Mouse (Mus musculus) neural tube, embryonic 15.5 days (tissue): ENCODE measurements at regions not wholly inside any gene's neighbourhood (a gene's known extent, or its start where the extent isn't known, plus 50 kb on each side); places are given as distances from the start of the nearest gene placed in this dataset.

ENCODE experiments used
- ATAC-seq: fragments of 200-750 bp; cut with Nextera tagmentation; 2 replicates; pipeline ENCODE4 v1.8.0; 2017; ENCODE audit warnings: mild to moderate bottlenecking, moderate TSS enrichment, moderate library complexity; ENCODE audit not compliant: low FRiP score
- H3K27ac ChIP-seq: fragments of 300-500 bp; sonication (generic); replicated peaks from 2 replicates; pipeline ENCODE4 v1.5.1; 2015; ENCODE audit warnings: mild to moderate bottlenecking, inconsistent platforms
- H3K27me3 ChIP-seq: fragments of 300-500 bp; sonication (generic); replicated peaks from 2 replicates; pipeline ENCODE4 v1.6.1; 2015; ENCODE audit warnings: inconsistent platforms
- H3K36me3 ChIP-seq: fragments of 300-500 bp; sonication (generic); 2 replicates; pipeline ENCODE4 v1.6.1; 2015; ENCODE audit warnings: inconsistent platforms
- H3K4me1 ChIP-seq: fragments of 300-500 bp; sonication (generic); 2 replicates; pipeline ENCODE4 v1.6.1; 2015; ENCODE audit warnings: inconsistent platforms
- H3K4me2 ChIP-seq: fragments of 300-500 bp; sonication (generic); 2 replicates; pipeline ENCODE4 v1.6.1; 2015; ENCODE audit warnings: inconsistent platforms, mild to moderate bottlenecking, moderate library complexity
- H3K4me3 ChIP-seq: fragments of 300-500 bp; sonication (generic); replicated peaks from 2 replicates; pipeline ENCODE4 v1.5.1; 2015; ENCODE audit warnings: mild to moderate bottlenecking, inconsistent platforms
- H3K9ac ChIP-seq: fragments of 300-500 bp; sonication (generic); replicated peaks from 2 replicates; pipeline ENCODE4 v1.6.1; 2015; ENCODE audit warnings: mild to moderate bottlenecking, inconsistent platforms
- H3K9me3 ChIP-seq: fragments of 300-500 bp; sonication (generic); replicated peaks from 2 replicates; pipeline ENCODE4 v1.6.1; 2016; ENCODE audit warnings: inconsistent platforms
- WGBS: fragments of 180-500 bp; shearing (Covaris S2); methylation state at CpG from one replicate; pipeline ENCODE4 v1.1.7; 2015; ENCODE audit warnings: mixed read lengths; 5-methylcytosine and 5-hydroxymethylcytosine counted together

DNA sequence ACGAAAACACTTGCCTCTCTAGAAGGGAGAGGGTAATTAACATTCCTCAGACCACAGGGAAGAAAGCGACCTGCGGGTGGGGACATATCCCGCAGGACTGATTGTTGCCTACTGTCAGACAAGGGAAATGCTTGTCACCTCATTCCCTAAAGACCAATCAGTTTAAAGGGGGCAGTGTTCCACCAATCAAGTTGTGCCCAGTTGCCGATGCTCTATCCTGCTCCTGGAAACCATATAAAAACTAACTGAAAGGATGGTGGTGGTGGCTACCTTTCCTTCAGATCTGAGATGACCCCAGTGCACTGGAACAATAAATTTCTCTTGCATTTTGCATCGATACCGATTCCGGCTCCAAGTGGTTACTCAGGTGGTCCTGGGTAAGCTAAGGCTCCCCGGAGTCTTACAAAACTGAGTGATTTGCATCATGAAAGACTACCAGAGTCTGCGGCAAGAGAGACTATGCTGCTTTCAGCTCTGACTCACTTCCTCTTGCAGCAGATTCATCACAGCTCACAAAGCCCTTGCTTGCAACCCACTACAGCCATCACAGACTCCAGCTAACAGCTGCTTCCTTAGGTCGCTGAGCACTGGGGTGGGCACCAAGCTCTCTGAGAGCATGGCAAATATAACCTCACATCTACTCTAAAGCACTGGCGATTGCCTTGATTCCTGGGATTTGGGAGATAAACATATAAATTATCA is 533.7 kb upstream of the A830018L16Rik start:
- H3K27me3 ChIP-seq, result no peaks in the 10 kb centered on the region
- no peak for ATAC-seq
- no peak overlapping the region for H3K27ac ChIP-seq
- H3K4me3 ChIP-seq, result no peak overlapping the region
- 64% methylated on average over 12 of the region's 12 CpGs for WGBS
- H3K9ac ChIP-seq, result no peak overlapping the region
- H3K36me3 ChIP-seq, result no peaks in the 10 kb centered on the region
- no peaks in the 10 kb centered on the region for H3K9me3 ChIP-seq
- H3K4me2 ChIP-seq, result no peak overlapping the region; the same call in none of the 2 replicates
- H3K4me1 ChIP-seq, result no peaks in the 10 kb centered on the region

DNA sequence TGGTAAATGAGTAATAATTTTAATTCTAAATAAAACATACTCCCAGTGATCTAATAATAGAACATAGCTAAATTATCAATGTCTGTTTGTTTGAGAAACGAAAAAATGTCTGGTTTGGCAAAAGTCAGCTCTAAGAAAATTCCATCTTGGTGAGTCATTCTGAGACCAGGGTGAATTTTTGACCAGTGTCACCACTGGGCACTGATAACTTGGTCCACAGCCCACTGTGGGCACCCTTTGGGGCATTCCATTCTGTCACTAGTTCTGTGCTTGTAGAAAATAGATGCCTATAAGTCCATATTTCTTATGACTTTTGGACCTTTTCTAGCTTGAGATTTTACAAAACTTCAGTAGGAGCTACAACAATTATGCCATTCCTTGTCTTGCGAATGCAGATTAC is 515.1 kb upstream of the A830018L16Rik start:
- Histone ChIP-seq H3K9ac (no peak overlapping the region), H3K36me3 (no peaks in the 10 kb centered on the region), H3K4me1 (no peaks in the 10 kb centered on the region), H3K9me3 (no peaks in the 10 kb centered on the region), H3K4me3 (no peak overlapping the region), H3K27ac (no peak overlapping the region), H3K27me3 (no peaks in the 10 kb centered on the region), H3K4me2 (no peak overlapping the region)
- no peak for ATAC-seq
- WGBS, result 89% methylated on average over 2 of the region's 2 CpGs

DNA sequence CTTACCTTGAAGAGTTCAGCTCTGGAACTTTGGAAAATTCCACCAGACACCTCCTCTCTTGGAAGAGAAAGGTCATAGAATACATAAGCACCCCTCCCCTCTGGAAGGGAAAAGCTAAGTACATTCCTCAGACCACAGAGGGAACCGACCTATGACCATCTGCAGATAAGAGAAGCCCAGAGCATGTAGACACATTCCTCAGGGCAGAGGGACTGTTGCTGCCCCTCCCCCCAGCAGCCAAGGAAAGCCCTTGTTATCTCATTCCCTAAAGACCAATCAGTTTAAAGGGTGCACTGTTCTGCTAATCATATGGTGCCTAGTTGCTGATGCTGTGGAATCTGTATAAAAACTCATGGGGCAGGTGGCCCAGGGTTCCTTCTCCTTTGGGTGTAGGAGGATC is 511.2 kb upstream of the A830018L16Rik start:
- Histone ChIP-seq H3K36me3 (no peaks in the 10 kb centered on the region), H3K4me1 (no peaks in the 10 kb centered on the region), H3K4me2 (no peak overlapping the region), H3K27ac (no peak overlapping the region), H3K9ac (no peak overlapping the region), H3K9me3 (no peaks in the 10 kb centered on the region), H3K4me3 (no peak overlapping the region), H3K27me3 (no peaks in the 10 kb centered on the region)
- no peak for ATAC-seq
- 76% methylated on average over 1 of the region's 1 CpGs for whole genome bisulfite sequencing

DNA sequence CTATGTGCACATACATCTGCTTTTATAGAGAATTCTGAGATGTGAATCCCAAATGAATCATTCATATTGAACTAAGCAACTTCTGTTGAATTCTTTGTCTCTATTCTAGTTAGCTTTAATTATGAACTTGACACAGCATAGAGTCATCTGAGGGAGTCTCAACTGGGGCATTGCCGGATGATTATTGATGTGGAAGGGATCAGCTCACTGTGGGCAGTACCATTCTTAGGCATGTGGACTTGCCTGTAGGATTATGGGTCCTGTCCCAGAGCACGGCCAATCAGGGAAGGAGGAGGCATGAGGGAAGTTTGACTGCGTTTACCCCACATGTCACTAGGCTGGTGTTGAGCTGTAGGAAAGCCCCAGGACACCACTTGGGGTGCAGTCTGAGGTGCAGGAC is 493.9 kb upstream of the A830018L16Rik start:
- Histone ChIP-seq H3K27ac (no peak overlapping the region), H3K4me1 (no peaks in the 10 kb centered on the region), H3K36me3 (no peaks in the 10 kb centered on the region), H3K9me3 (no peaks in the 10 kb centered on the region), H3K4me3 (no peak overlapping the region), H3K27me3 (no peaks in the 10 kb centered on the region), H3K9ac (no peak overlapping the region), H3K4me2 (no peak overlapping the region)
- ATAC-seq, result no peak
- WGBS, result 97% methylated on average over 3 of the region's 3 CpGs

DNA sequence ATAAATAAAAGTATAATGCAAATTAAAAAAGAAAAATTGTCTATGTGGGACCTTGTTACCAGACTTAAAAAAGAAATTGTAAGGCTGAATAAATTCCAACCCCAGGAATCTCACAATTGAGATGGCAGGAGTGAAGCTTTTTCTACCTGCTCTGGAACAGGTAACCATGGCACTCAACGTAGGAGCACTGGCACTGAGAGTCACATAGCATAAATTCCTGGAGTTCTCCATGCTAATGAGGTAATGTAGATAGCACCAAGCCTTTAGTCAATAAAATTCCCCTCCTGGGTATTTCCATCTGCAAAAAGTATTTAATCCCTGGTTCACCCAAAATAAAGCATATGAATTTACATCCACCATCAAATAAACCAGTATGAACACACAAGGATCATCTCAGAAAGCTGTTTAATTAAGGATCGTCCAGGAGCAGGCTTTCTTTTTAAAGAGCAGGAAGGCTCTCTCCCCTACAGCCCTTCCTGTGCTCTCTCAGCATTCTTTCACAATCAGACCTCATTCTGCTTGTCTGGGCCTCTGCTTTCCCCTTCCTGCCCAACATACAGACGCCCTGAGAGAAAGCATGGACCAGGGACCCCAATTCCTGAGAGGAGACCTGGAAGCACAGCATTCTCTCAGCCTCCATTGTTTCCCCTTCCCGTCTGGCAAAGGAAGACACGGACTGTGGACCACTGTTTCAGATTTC is 481.4 kb upstream of the A830018L16Rik start:
- no peaks in the 10 kb centered on the region for H3K4me1 ChIP-seq
- H3K4me3 ChIP-seq, result no peak overlapping the region
- H3K4me2 ChIP-seq, result no peak overlapping the region
- no peaks in the 10 kb centered on the region for H3K36me3 ChIP-seq
- H3K9me3 ChIP-seq, result no peaks in the 10 kb centered on the region
- WGBS, result 69% methylated on average over 5 of the region's 5 CpGs
- no peak overlapping the region for H3K9ac ChIP-seq
- ATAC-seq, result no peak
- H3K27ac ChIP-seq, result no peak overlapping the region
- H3K27me3 ChIP-seq, result no peaks in the 10 kb centered on the region

DNA sequence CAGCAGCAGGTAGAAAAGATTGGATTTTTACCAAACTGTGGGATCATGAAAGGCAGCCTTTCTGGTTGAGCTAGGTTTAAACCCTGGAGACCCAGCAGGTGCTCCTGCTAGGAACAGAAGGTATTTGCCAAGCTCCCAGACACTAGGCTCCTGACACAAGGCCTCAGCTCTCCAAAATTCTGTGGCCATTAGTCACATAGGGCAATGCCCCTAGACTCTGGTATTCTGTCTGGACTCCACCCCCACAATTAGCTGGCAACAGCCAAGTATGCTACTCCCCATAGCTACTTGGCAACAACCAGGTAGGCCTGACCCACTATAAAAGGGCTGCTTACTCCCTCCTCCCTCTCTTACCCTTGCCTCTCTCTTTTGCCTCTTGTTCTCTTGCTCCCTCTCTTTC is 480.7 kb upstream of the A830018L16Rik start:
- Histone ChIP-seq H3K27ac (no peak overlapping the region), H3K36me3 (no peaks in the 10 kb centered on the region), H3K4me3 (no peak overlapping the region), H3K27me3 (no peaks in the 10 kb centered on the region), H3K9me3 (no peaks in the 10 kb centered on the region), H3K4me1 (no peaks in the 10 kb centered on the region), H3K4me2 (no peak overlapping the region), H3K9ac (no peak overlapping the region)
- no peak for ATAC-seq

DNA sequence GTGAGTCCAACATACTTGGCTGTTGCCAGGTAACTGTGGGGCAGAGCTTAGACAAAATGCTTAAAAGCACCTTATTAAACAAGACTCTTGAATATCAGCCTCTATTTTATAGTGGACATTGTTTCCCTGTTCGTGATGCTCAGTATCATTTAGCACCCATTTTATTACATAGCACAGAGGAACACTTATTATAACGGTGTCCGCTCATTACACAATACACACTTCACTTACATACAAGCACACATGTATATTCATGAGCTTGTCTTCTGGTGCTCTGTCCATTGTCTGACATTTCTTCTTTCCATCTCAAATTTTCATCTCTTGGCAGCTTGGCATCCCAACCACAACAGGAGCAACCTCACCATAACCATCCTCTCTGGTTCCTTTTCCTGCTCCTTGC is 475.5 kb upstream of the A830018L16Rik start:
- Histone ChIP-seq H3K36me3 (no peaks in the 10 kb centered on the region), H3K27me3 (no peaks in the 10 kb centered on the region), H3K9ac (no peak overlapping the region), H3K4me3 (no peak overlapping the region), H3K27ac (no peak overlapping the region), H3K9me3 (no peaks in the 10 kb centered on the region), H3K4me1 (no peaks in the 10 kb centered on the region), H3K4me2 (no peak overlapping the region)
- no peak for ATAC-seq
- WGBS, result 49% methylated on average over 3 of the region's 3 CpGs

DNA sequence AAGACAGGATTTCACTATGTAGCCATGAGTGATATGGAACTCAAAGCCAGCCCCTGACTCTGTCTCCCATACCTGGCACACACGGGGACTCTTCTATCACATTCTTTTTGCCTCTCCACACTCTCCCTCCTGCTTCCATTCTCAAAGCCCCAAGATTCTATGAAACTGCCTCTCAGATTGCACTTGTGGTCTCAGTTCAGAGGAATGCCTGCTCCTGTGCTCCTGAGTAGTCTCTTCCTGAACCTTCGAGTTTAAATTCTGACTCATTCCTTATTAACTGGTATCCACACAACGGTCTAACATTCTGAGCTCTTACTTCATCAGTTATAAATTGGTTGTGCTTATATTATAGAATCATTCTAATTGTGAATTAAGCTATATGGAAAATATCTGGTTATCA is 473.6 kb upstream of the A830018L16Rik start:
- no peak overlapping the region for H3K4me2 ChIP-seq
- H3K27me3 ChIP-seq, result no peaks in the 10 kb centered on the region
- no peak overlapping the region for H3K4me3 ChIP-seq
- ATAC-seq, result no peak
- H3K27ac ChIP-seq, result no peak overlapping the region
- no peaks in the 10 kb centered on the region for H3K36me3 ChIP-seq
- no peaks in the 10 kb centered on the region for H3K4me1 ChIP-seq
- no peak overlapping the region for H3K9ac ChIP-seq
- H3K9me3 ChIP-seq, result no peaks in the 10 kb centered on the region
- 88% methylated on average over 3 of the region's 3 CpGs for WGBS

DNA sequence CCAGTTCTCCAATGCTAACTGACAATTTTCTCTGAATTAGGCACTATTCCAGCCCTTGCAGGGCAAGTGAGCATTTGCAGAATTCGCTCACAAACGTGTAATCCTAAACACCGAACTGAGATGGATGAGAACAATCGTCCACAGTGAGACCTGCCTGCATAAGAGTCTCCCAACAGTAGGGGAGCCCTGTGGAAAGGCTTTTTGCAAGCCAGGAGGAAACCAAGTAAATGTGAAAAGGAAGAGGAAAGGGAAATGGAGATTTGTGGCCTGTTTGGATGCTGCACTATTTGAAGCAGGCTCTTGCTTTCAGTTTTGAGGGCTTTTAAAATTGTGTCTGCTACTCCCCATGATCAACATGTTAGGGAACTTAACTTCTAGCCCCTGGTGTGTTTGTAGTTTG is 470.9 kb upstream of the A830018L16Rik start:
- Histone ChIP-seq H3K27me3 (no peaks in the 10 kb centered on the region), H3K9ac (no peak overlapping the region), H3K36me3 (no peaks in the 10 kb centered on the region), H3K27ac (no peak overlapping the region), H3K4me1 (no peaks in the 10 kb centered on the region), H3K9me3 (no peaks in the 10 kb centered on the region), H3K4me3 (no peak overlapping the region), H3K4me2 (no peak overlapping the region)
- 49% methylated on average over 4 of the region's 4 CpGs for WGBS
- no peak for ATAC-seq
